Mouse (Mus musculus) thymus, adult 2 months (tissue): ENCODE results near the gene Tex19.2. TPM values are rescaled to one million over a fixed set of nuclear protein-coding genes. Genes with fewer than 3 reads are reported as not detected.

Source experiments
- DNase-seq: peaks from one replicate; pipeline ENCODE4 v3.0.0; 2021
- H3K27ac ChIP-seq: fragments of 200-500 bp; 2 replicates; pipeline ENCODE4 v1.5.1; 2012; ENCODE audit warnings: low read length, control low read depth; ENCODE audit not compliant: control insufficient read depth, insufficient read depth
- H3K27me3 ChIP-seq: fragments of 200-500 bp; 2 replicates; pipeline ENCODE4 v1.6.1; 2012; ENCODE audit warnings: mild to moderate bottlenecking, low read length, moderate library complexity, mixed read lengths; ENCODE audit not compliant: control insufficient read depth, insufficient read depth
- H3K36me3 ChIP-seq: fragments of 200-500 bp; 2 replicates; pipeline ENCODE4 v1.6.1; 2012; ENCODE audit warnings: mild to moderate bottlenecking, low read length, moderate library complexity; ENCODE audit not compliant: control insufficient read depth, insufficient read depth
- H3K4me1 ChIP-seq: fragments of 200-500 bp; replicated peaks from 2 replicates; pipeline ENCODE4 v1.6.1; 2012; ENCODE audit warnings: low read length; ENCODE audit not compliant: control insufficient read depth, insufficient read depth
- H3K4me3 ChIP-seq: fragments of 200-500 bp; 2 replicates; pipeline ENCODE4 v1.5.1; 2012; ENCODE audit warnings: mild to moderate bottlenecking, low read length, control low read depth, moderate library complexity; ENCODE audit not compliant: control insufficient read depth, insufficient read depth
- CTCF ChIP-seq: fragments of 200-500 bp; IDR thresholded peaks from 2 replicates; pipeline ENCODE4 v1.5.1; 2012; ENCODE audit warnings: mild to moderate bottlenecking, control low read depth, low read length, moderate library complexity, borderline replicate concordance; ENCODE audit not compliant: control insufficient read depth, poor library complexity, insufficient read depth; ENCODE audit errors: extremely low read depth
- POLR2A ChIP-seq: fragments of 200-500 bp; IDR thresholded peaks from 2 replicates; pipeline ENCODE4 v1.6.1; 2012; ENCODE audit warnings: mild to moderate bottlenecking, low read length, control low read depth, moderate library complexity; ENCODE audit not compliant: control insufficient read depth, poor library complexity, insufficient read depth; ENCODE audit errors: extremely low read depth
- WGBS: fragments of 180-500 bp; shearing (Covaris S2); methylation state at CpG from one replicate; pipeline ENCODE4 v1.1.7; 2018; 5-methylcytosine and 5-hydroxymethylcytosine counted together
- polyA plus RNA-seq: library from polyadenylated mRNA; depleted of rRNA; stranded (reverse); fragments of >200 nt; gene quantifications from 2 replicates; pipeline ENCODE4 v1.2.3, GENCODE M21; 2012

Tex19.2 gene
- polyA plus RNA-seq, 1 experiment: 0.04 TPM

DNA sequence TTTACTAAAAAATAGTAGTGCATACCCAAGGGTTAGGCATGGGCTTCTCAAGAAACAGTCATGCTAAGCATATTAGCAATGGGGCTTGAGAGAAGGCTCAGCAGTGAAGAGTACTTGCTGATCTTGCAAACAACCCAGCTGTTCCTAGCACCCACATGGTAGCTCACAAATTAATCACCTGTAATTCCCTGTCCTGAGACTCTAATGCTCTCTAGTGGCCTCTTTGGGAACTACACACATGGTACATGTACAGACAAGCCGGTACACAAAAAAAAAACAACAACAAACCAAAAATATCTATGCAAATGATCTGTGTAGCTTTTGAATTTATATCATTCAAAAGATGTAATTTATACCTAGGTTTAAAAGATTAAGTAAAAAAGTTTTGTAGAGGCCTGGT lies 7.9 kb upstream of the Tex19.2 start:
- Histone ChIP-seq H3K4me1 (no peaks in the 10 kb centered on the region), H3K27me3 (no peaks in the 10 kb centered on the region), H3K4me3 (no peak overlapping the region), H3K36me3 (no peaks in the 10 kb centered on the region), H3K27ac (no peak overlapping the region)
- DNase-seq: peak; percentile 15
- TF ChIP-seq POLR2A: no peak
- TF ChIP-seq CTCF: no peak
- WGBS: 86% methylated on average over 1 of the region's 1 CpGs

DNA sequence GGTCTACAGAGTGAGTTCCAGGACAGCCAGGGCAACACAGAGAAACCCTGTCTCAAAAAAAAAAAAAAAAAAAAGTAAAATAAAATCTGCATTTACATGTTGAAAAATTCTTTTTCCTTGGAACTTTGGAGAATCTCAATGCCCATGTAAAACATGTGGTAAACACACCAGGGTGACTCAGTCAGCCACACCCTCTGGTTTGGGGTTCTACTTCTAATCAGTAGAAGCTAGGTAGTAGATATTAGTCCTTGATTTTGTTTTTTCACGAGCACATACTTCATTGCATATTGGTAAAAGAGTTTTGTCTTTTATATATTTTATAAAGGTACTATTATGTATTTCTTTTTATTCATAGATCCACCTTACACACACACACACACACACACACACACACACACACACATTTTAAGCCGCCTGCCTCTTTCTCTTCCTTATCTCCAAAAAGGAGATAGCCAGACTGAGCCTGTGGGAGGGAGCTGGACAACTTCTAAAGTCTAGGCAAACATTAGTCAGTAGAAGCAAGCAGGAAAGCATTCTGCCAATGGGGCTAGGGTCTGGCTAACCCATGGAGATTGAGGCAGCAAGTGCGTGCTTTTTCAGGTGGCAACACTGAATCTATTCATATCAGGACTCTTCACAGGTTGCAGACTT lies 7.2 kb upstream of the Tex19.2 start:
- Histone ChIP-seq H3K4me3 (no peak overlapping the region), H3K4me1 (no peaks in the 10 kb centered on the region), H3K27me3 (no peaks in the 10 kb centered on the region), H3K27ac (no peak overlapping the region), H3K36me3 (no peaks in the 10 kb centered on the region)
- no peak for TF ChIP-seq CTCF
- no peak for TF ChIP-seq POLR2A
- WGBS: 93% methylated on average over 3 of the region's 3 CpGs
- DNase-seq: no peak

DNA sequence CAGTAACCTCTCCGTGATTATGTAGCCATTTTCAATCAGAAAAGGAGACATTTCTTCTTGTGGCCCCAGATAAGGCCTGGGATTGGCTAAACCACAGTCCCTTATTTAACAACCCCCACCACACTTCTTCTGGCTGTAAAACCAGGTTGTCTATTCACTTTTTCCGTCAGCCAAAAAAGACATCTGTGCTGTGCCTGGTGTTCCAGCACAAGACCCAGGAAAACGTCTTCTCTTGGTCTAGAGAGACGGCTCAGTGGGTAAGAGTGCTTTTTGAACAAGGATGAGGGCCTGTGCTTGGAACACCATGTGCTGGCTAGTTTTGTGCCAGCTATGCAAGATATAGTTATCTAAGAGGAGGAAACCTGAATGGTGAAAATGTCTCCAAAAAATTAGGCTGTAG lies 5.0 kb upstream of the Tex19.2 start:
- no peaks in the 10 kb centered on the region for H3K4me1 ChIP-seq
- H3K27ac ChIP-seq: no peak overlapping the region
- no peaks in the 10 kb centered on the region for H3K36me3 ChIP-seq
- WGBS: 97% methylated on average over 4 of the region's 4 CpGs
- TF ChIP-seq POLR2A (no peak), CTCF (no peak)
- no peaks in the 10 kb centered on the region for H3K27me3 ChIP-seq
- DNase-seq: no peak
- no peak overlapping the region for H3K4me3 ChIP-seq

DNA sequence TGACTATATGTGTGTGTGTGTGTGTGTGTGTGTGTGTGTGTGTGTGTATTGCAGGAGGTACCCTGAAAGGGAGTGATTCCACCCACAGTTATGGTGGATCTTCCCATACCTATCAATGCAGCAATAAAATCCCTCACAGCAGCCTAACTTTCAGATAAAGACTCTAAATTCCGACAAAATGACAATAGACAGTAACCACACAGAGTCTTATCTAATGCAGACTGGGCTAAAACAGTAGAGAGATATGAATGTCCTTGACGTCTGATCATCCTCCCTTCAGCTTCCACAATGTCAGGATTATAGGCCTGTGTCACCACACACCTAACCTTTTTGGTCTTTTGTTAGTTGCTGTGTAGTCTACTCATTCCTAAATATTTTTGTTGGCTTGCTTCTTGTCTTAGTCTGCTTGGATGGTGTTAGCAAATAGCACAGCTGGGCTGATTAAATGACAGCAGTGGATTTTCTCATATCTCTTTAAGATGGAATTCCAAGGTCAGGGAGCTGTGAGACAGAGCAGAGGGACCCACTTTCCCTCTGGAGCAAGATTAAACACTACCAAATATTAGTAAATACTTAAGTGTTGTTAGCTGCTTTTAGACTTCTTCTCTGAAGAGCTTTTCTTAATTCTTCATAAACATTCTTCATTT lies 3.7 kb upstream of the Tex19.2 start:
- Histone ChIP-seq H3K4me3 (no peak overlapping the region), H3K4me1 (no peaks in the 10 kb centered on the region), H3K27ac (no peak overlapping the region), H3K36me3 (no peaks in the 10 kb centered on the region), H3K27me3 (no peaks in the 10 kb centered on the region)
- 92% methylated on average over 2 of the region's 2 CpGs for WGBS
- DNase-seq: no peak
- TF ChIP-seq POLR2A: no peak
- TF ChIP-seq CTCF: no peak

DNA sequence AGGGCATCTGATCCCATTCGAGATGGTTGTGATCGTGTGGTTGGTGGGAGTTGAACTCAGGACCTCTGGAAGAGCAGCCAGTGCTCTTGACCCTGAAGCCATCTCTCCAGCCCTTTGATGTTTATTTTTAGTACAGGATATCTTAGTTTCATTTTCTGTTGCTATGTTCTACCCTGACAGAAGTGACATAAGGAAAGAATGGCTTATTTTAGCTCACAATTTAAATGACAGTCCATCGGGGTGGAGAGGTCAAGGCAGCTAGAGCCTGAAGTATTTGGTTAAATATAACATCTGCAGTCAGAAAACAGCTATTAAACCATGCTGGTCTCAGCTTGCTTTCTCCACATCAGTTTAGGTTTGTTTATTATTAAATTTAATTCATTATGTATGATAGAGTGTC lies 2.7 kb upstream of the Tex19.2 start:
- WGBS: 57% methylated on average over 3 of the region's 3 CpGs
- Histone ChIP-seq H3K36me3 (no peaks in the 10 kb centered on the region), H3K27me3 (no peaks in the 10 kb centered on the region), H3K4me3 (no peak overlapping the region), H3K27ac (no peak overlapping the region), H3K4me1 (no peaks in the 10 kb centered on the region)
- DNase-seq: no peak
- TF ChIP-seq CTCF: no peak
- TF ChIP-seq POLR2A: no peak

DNA sequence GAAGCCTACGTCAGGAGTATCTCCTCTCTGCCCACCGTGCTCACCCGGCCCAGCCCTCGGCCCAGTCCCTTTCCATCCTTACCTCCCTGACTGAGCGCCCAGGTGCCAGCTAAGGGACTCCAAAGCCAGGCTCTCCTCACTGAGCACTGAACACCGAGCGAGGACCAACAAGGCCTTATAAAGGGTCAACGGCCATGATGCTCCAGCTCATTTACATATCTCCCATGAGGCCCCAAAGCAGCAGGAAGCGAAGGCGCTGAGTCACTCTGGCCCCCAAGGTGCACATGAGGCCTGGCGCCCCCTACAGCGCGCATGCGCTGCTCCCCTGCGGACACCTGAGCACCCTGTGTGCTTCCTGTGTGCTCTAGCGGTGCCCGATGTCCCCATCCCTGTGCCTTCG lies 371 bp downstream of the Tex19.2 start:
- 94% methylated on average over 18 of the region's 18 CpGs for WGBS
- no peak for TF ChIP-seq POLR2A
- TF ChIP-seq CTCF: no peak
- Histone ChIP-seq H3K36me3 (no peaks in the 10 kb centered on the region), H3K4me3 (no peak overlapping the region), H3K27me3 (no peaks in the 10 kb centered on the region), H3K27ac (no peak overlapping the region), H3K4me1 (no peaks in the 10 kb centered on the region)
- DNase-seq: no peak
